Mouse (Mus musculus): Measurements from ENCODE around the gene Rfc5. TPM values are rescaled to one million over a fixed set of nuclear protein-coding genes. Genes with fewer than 3 reads are reported as not detected.
"Not testable (repeated sequence)": the region's sequence is repeated elsewhere in the genome, so short reads cannot be mapped to it uniquely, and the experiment has no call there.

Gene Rfc5
- total RNA-seq, 1 experiment = 173 TPM

DNA sequence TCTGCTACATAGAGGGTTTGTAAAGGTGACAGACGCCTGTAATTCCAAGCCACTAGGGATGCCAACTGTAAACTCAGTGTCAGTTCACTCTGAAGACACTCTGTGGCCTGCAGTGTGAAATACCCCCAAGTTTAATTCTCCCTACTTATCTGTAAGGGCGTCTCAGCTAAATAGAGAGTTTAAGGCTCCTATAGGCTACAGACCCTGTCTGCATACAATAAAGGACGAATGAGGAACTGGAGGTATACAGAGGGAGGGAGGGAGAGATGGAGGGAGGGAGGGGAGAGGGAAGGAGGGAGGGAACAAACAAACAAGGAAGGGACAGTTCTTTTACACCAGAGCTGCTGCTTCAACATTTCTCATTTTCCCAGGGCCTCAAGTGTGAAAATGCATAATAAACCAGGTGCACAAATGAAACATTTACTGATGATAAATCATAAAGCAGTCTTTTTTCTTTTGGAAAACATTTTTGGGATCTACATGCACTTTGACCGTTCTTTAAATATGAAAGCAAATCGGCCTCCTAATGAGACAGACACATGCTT is 43.3 kb downstream of the Rfc5 start:
- DNase-seq (ENCODE audit: low read depth, low spot score) = no peak
- Histone ChIP-seq H3K27ac (ENCODE audit: insufficient read depth, low read depth, low read length, poor library complexity, severe bottlenecking) (no peak overlapping the region), H3K36me3 (ENCODE audit: control insufficient read depth, insufficient read depth, low read length, poor library complexity, severe bottlenecking) (peaks cover 6% of the 10 kb centered on the region; the same call in 1 of the 2 replicates), H3K9me3 (ENCODE audit: control insufficient read depth, insufficient read depth, low read depth, low read length) (no peaks in the 10 kb centered on the region), H3K9ac (ENCODE audit: insufficient read depth, low read depth, low read length, poor library complexity, severe bottlenecking) (no peak overlapping the region), H3K4me1 (ENCODE audit: control insufficient read depth in 2 of 2, insufficient read depth in 2 of 2, low read length in 2 of 2, poor library complexity in 1 of 2) (peaks cover 7 to 17% of the 10 kb centered on the region in 2 experiments), H3K4me3 (ENCODE audit: insufficient read depth in 1 of 2, low read depth in 1 of 2, low read length in 2 of 2, poor library complexity in 1 of 2, severe bottlenecking in 1 of 2) (no peak overlapping the region)
- in situ Hi-C loops (cut with MboI; ENCODE audit: low sequenced_read_pairs in 2 of 2, unreplicated experiment in 2 of 2) = no loop called here
- TF ChIP-seq ZNF384 (IDR thresholded peaks at IDR 0.05; ENCODE audit: low read depth, low read length) (no peak), HCFC1 (IDR thresholded peaks at IDR 0.05; ENCODE audit: borderline replicate concordance, insufficient read depth, low read length) (no peak), MAFK (IDR thresholded peaks at IDR 0.05; ENCODE audit: insufficient read depth, low read depth, low read length) (no peak), ZC3H11A (IDR thresholded peaks at IDR 0.05; ENCODE audit: borderline replicate concordance, low read depth, low read length) (no peak), CHD2 (IDR thresholded peaks at IDR 0.05; ENCODE audit: low read depth, low read length) (no peak)

DNA sequence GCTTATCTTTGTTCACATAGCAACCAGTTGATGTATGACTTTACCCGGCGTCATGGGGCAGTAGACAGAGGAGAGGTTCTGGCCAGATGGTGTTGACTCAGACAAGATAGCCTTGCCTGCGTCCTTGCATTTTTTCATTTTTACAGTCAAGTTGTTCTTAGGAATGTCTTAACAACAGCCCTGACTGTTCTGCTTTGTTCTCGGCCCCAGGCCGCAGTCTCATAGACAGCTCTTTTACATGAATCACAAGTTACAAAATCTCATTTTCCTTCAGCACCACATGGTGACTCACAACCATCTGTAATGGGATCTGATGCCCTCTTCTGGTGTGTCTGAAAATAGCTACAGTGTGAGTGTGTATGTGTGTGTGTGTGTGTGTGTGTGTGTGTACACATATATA is 44.4 kb downstream of the Rfc5 start:
- H3K27ac ChIP-seq (ENCODE audit: insufficient read depth, low read depth, low read length, poor library complexity, severe bottlenecking); H3K4me3 ChIP-seq (ENCODE audit: insufficient read depth in 1 of 2, low read depth in 1 of 2, low read length in 2 of 2, poor library complexity in 1 of 2, severe bottlenecking in 1 of 2); H3K9me3 ChIP-seq (ENCODE audit: control insufficient read depth, insufficient read depth, low read depth, low read length); DNase-seq (ENCODE audit: low read depth, low spot score); in situ Hi-C loops (cut with MboI; ENCODE audit: low sequenced_read_pairs in 2 of 2, unreplicated experiment in 2 of 2); H3K9ac ChIP-seq (ENCODE audit: insufficient read depth, low read depth, low read length, poor library complexity, severe bottlenecking); H3K36me3 ChIP-seq (ENCODE audit: control insufficient read depth, insufficient read depth, low read length, poor library complexity, severe bottlenecking): not testable (repeated sequence)
- H3K4me1 ChIP-seq (ENCODE audit: control insufficient read depth in 2 of 2, insufficient read depth in 2 of 2, low read length in 2 of 2, poor library complexity in 1 of 2) = peaks cover 7 to 17% of the 10 kb centered on the region in 2 experiments

DNA sequence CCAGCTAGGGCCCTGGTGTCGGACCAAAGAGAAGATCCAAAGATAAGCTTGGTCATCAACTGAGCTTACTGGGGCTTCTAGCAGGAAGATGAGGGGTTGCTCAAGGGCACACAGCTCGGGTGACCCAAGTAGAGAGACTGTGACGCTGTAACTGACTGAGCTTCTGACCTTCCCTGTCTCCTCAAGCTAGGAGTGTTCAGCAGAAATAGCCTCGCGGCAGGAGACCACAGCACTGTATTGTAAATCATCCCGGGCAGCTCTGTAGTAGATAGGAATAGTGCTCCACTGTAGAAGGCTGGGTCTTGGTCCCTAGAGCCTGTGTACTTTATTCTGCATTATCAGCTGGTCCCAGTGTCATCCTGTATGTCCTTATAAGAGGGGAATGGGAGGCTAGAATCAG is 47.0 kb downstream of the Rfc5 start:
- peaks cover 6% of the 10 kb centered on the region in 2 experiments for H3K4me1 ChIP-seq (ENCODE audit: control insufficient read depth in 2 of 2, insufficient read depth in 2 of 2, low read length in 2 of 2, poor library complexity in 1 of 2)
- no peak for TF ChIP-seq ZC3H11A (IDR thresholded peaks at IDR 0.05; ENCODE audit: borderline replicate concordance, low read depth, low read length)
- in situ Hi-C loops (cut with MboI; ENCODE audit: low sequenced_read_pairs in 2 of 2, unreplicated experiment in 2 of 2) = no loop called here

DNA sequence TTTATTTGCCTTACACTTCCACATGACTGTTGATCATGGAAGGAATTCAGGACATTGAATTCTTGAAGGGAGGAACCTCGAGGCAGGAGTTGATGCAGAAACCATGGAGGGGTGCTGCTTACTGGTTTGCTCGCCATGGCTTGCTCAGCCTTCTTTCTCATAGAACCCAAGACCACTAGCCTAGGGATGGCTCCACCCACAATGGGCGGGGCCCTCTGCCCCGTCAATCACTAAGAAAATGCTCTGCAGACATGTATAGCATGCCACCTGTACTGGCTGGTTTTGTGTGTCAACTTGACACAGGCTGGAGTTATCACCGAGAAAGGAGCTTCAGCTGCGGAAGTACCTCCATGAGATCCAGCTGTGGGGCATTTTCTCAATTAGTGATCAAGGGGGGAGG is 48.8 kb downstream of the Rfc5 start:
- H3K36me3 ChIP-seq (ENCODE audit: control insufficient read depth, insufficient read depth, low read length, poor library complexity, severe bottlenecking) = peaks cover 8% of the 10 kb centered on the region; the same call in 1 of the 2 replicates
- H3K4me3 ChIP-seq (ENCODE audit: insufficient read depth in 1 of 2, low read depth in 1 of 2, low read length in 2 of 2, poor library complexity in 1 of 2, severe bottlenecking in 1 of 2) = no peak overlapping the region
- H3K9me3 ChIP-seq (ENCODE audit: control insufficient read depth, insufficient read depth, low read depth, low read length) = no peaks in the 10 kb centered on the region
- TF ChIP-seq HCFC1 (IDR thresholded peaks at IDR 0.05; ENCODE audit: borderline replicate concordance, insufficient read depth, low read length) (no peak), CHD2 (IDR thresholded peaks at IDR 0.05; ENCODE audit: low read depth, low read length) (no peak), ZNF384 (IDR thresholded peaks at IDR 0.05; ENCODE audit: low read depth, low read length) (no peak), ZC3H11A (IDR thresholded peaks at IDR 0.05; ENCODE audit: borderline replicate concordance, low read depth, low read length) (no peak), MAFK (IDR thresholded peaks at IDR 0.05; ENCODE audit: insufficient read depth, low read depth, low read length) (no peak)
- H3K9ac ChIP-seq (ENCODE audit: insufficient read depth, low read depth, low read length, poor library complexity, severe bottlenecking) = no peak overlapping the region
- H3K27ac ChIP-seq (ENCODE audit: insufficient read depth, low read depth, low read length, poor library complexity, severe bottlenecking) = no peak overlapping the region
- H3K4me1 ChIP-seq (ENCODE audit: control insufficient read depth in 2 of 2, insufficient read depth in 2 of 2, low read length in 2 of 2, poor library complexity in 1 of 2) = peaks cover 0 to 2% of the 10 kb centered on the region in 2 experiments; a peak in 1 of 4 replicates
- in situ Hi-C loops (cut with MboI; ENCODE audit: low sequenced_read_pairs in 2 of 2, unreplicated experiment in 2 of 2) = no loop called here
- no peak for DNase-seq (ENCODE audit: low read depth, low spot score)

More for the DNA sequence above, 47.0 kb downstream of the Rfc5 start:
- Histone ChIP-seq H3K27ac (ENCODE audit: insufficient read depth, low read depth, low read length, poor library complexity, severe bottlenecking) (no peak overlapping the region), H3K36me3 (ENCODE audit: control insufficient read depth, insufficient read depth, low read length, poor library complexity, severe bottlenecking) (peaks cover 3% of the 10 kb centered on the region; the same call in 1 of the 2 replicates), H3K9me3 (ENCODE audit: control insufficient read depth, insufficient read depth, low read depth, low read length) (no peaks in the 10 kb centered on the region), H3K9ac (ENCODE audit: insufficient read depth, low read depth, low read length, poor library complexity, severe bottlenecking) (no peak overlapping the region), H3K4me3 (ENCODE audit: insufficient read depth in 1 of 2, low read depth in 1 of 2, low read length in 2 of 2, poor library complexity in 1 of 2, severe bottlenecking in 1 of 2) (no peak overlapping the region)
- DNase-seq (ENCODE audit: low read depth, low spot score) = no peak

DNA sequence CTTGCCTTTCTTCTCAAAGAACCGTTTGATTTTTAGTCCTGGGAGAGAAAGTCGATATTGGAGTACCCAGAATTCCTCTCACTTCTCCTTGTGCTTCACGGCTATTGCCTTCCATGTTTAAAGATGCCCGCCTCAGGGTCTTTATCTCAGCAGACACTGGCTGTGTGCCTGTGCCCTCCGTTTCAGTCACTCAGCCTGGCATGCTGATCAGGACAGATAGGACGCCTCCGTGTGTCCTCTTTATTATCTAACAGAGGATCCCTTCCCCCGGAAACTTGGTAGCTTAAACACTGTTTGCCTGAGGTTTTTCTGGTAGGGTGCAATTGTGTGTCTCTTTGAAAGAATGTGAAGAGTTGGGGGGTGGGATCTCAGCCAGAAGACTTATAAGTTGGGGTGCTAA is 50.3 kb downstream of the Rfc5 start:
- peaks cover 0 to 2% of the 10 kb centered on the region in 2 experiments; a peak in 1 of 4 replicates for H3K4me1 ChIP-seq (ENCODE audit: control insufficient read depth in 2 of 2, insufficient read depth in 2 of 2, low read length in 2 of 2, poor library complexity in 1 of 2)
- no peak overlapping the region for H3K27ac ChIP-seq (ENCODE audit: insufficient read depth, low read depth, low read length, poor library complexity, severe bottlenecking)
- H3K9ac ChIP-seq (ENCODE audit: insufficient read depth, low read depth, low read length, poor library complexity, severe bottlenecking) = no peak overlapping the region
- peaks cover 5% of the 10 kb centered on the region; the same call in 1 of the 2 replicates for H3K36me3 ChIP-seq (ENCODE audit: control insufficient read depth, insufficient read depth, low read length, poor library complexity, severe bottlenecking)
- no peaks in the 10 kb centered on the region for H3K9me3 ChIP-seq (ENCODE audit: control insufficient read depth, insufficient read depth, low read depth, low read length)
- TF ChIP-seq ZC3H11A (IDR thresholded peaks at IDR 0.05; ENCODE audit: borderline replicate concordance, low read depth, low read length) (no peak), ZNF384 (IDR thresholded peaks at IDR 0.05; ENCODE audit: low read depth, low read length) (no peak), MAFK (IDR thresholded peaks at IDR 0.05; ENCODE audit: insufficient read depth, low read depth, low read length) (no peak), CHD2 (IDR thresholded peaks at IDR 0.05; ENCODE audit: low read depth, low read length) (no peak), HCFC1 (IDR thresholded peaks at IDR 0.05; ENCODE audit: borderline replicate concordance, insufficient read depth, low read length) (no peak)
- H3K4me3 ChIP-seq (ENCODE audit: insufficient read depth in 1 of 2, low read depth in 1 of 2, low read length in 2 of 2, poor library complexity in 1 of 2, severe bottlenecking in 1 of 2) = no peak overlapping the region
- no peak for DNase-seq (ENCODE audit: low read depth, low spot score)
- in situ Hi-C loops (cut with MboI; ENCODE audit: low sequenced_read_pairs in 2 of 2, unreplicated experiment in 2 of 2) = no loop called here
